Mouse (Mus musculus): Measurements from ENCODE around the gene Tmem268.
A peak's percentile ranks its signal among the peaks of the same experiment; 100 is the strongest.

Gene Tmem268

DNA sequence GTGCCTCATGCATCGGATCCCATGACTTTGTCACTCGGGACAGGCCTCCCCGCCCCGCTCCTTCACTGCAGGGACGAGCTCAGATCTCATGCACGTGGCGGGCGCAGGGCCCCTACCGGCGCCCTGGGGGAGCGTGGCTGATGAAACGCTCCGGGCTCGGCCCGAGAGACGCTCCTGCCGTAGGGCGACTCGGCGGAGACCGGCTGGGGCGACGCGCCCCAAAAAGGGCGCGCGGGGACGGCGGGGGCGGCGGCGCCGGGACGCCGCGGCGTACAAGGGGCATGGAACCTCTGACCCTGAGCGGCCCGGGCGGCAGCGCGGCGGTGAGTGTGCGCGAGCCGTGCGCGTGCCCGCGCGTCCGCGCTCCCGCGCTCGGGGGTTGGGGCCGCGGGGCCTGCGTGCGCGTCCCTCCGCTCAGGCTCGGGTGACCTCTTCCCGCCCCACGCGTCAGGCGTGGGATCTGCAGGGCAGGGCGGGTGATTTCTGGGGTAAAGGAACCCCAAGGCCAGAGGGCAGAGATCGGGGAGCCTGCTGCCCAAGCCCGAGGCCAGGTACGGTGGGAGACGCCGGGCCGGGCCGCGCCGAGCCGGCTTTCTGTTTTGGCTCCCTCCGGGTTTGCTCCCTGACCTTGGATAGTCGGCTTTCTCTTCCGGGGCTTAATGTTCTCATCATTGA, at the start of gene Tmem268:
TSS of gene Tmem268 (plus strand) at position 375 of the 675 bp plus-strand sequence.
- peak; percentile 79 to 84 for DNase-seq

DNA sequence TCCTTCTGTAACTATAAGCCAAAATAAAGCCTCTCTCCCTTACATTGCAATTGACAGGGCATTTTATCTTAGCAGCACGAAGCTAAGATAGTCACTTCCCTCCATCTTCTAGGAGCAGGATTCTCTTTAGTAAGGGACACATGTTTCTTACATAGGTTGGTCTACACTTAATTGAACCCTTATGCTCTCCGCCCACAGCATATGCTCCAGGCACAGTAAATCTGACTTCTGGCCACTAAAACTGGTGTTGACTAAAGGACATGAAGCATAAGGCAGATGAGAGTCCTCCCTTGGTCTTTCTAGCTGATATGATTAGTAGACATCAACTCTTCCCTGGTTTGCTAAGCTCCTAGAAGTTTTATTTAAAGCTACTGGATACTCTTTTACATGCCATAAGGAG, 45.7 kb upstream of the Tmem268 start:
- no peak for DNase-seq

- no peak for DNase-seq
Measured at GRCm38 (mm10) chr4:63514454-63514984, 44.1 kb upstream of the Tmem268 start.

DNA sequence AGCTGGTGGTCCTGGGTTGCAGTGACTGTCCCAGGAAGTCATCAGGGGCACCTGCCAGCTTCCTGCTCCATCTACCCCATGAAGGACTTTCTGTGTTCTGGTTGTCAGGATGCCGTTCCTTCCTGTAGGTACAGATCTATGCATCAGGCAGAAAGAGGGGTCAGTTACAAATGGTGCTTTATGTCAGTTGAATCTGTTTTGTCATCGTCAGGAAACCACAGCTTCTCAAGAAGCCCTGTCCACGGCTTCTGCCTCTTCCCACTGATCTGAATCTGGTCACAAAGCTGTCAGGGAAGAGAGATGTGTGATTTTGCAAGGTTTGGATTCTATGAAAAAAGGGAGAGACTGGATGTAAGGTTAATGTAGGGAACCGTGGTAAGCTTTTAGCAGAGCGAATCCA, 43.6 kb upstream of the Tmem268 start:
- DNase-seq, result no peak

DNA sequence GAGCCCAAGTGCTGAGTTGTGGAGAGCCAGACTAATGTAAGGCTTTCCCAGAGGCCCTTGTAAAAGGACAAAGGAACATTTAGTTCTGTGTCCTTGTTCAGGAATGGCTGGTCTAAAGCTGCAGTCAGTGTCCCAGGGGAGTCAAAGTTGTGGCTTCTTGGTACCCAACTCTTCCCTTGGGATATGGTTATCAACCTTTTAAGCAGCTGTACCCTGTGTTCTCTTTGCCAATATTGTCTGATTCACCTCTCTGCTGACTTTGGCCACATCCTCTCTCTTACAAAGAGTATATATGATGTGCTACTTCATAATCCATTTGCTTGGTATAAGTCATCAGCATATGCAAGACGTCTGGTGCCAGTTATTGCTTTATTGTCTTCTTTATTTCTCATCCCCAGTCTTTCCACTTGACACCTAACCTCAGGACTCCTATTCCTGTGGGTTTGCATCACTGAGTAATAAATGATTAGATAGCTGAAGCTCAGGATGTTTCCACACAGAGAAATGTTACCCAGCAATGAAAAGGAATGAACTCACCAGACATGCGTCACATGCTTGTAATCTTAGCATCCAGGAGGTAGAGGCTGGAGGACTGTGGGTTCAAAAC, 36.7 kb upstream of the Tmem268 start:
- DNase-seq, result no peak

- no peak for DNase-seq
Measured at GRCm38 (mm10) chr4:63525514-63525913, 33.1 kb upstream of the Tmem268 start.

DNA sequence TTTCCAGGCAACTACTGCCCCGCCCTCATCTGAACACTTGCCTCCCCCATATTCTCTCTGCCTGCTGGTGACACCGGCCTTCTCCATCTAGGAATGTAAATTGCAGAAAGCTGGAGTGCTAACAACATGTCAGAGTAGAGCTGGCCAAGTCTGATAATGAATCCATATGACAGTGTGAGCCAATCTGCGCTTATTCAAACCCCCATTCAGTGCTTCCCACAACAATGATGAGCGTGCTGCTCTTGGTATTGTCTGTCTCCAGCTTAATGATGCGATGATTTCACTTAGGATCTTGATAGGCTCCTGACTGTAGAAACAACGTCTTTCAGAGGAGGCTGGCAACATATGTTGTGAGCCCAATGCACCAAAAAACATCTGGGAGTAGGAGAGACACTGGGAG, 29.6 kb upstream of the Tmem268 start:
- DNase-seq, result no peak

DNA sequence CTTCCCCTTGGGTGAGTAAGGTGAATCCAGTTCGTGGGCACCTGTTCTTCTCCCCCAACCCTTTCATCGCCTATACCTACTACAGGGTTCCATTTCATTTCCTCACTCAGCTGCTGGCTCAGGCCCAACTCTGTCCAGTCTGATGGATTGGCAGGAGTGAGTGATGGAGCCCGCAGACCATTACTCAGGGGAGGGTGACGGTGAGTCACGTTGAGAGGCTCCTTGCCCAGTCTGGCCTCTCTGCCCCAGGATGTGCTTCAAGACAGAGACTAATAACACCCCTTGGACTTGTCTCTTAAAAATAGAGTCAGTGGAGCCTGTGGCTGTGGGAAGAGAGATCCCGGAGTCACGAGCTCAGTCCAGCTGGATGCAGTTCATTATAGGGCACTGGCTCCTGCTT, 28.2 kb upstream of the Tmem268 start:
- peak in 1 of 2 experiments; percentile 18 for DNase-seq

GRCm38 (mm10) chr4:63537602-63538001, 21.0 kb upstream of the Tmem268 start:
- no peak for DNase-seq

DNA sequence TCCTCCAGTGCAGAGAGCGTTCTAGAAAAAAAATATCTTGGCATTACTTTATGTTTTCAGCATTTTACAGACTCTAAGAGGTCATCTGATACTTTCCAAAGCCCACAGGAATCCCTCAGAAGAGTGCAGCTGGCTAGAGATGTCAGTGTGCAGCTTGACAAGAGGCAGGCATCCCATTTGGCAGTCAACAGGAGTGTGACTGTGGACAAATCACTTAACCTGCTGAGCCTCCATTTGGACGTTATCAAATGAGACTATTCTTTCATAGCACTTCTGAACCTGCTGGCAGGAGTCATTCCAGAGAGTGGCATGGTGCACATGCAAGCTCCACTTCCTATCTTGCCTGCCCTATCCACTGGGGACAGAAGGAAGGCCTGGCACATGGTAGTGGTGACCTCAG, 16.4 kb upstream of the Tmem268 start:
- DNase-seq, result peak; percentile 26 to 45

- DNase-seq, result peak; percentile 62 to 66
Measured at GRCm38 (mm10) chr4:63543746-63544493, 14.7 kb upstream of the Tmem268 start.

- peak; percentile 95 to 96 for DNase-seq
Measured at GRCm38 (mm10) chr4:63544494-63545230, 13.9 kb upstream of the Tmem268 start, which contains the start of gene Atp6v1g1. Atp6v1g1 (plus strand) TSS chr4:63544772.

DNA sequence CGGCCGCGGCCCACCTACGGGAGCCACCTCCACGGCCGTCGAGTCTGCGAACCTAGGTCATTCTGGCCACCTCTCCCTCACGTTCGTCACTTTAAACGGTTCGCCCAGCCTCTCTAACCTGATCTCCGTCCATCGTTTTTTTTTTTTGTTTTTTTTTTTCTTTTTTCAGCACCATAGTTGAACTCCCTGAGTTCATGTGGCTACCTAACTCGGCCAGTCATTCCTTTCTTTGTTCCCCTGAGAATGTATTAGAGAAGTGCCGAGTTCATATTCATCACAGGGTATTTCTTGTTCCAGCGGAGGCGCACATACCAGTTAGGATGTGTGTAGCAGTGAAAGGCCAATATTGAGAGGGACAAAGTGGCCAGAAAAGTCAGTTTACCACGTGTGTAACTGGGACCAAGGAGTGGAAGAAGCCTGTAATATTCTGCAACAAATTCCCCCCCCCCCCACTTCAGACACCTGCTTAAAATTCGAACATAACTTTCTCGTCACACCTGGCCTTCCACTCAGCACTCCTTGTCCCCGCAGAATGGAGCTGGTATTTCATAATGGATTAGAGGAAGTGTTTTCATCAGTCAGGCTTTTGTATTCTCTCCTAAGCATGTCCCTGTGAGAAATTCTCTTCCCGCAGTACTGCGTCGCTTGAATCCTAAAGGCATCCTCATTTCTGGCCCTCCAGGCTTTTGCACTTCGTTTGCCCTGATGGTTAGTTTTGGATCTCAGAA, 13.2 kb upstream of the Tmem268 start:
- DNase-seq, result peak in 1 of 2 experiments; percentile 33

- no peak for DNase-seq
Measured at GRCm38 (mm10) chr4:63546441-63547055, 12.0 kb upstream of the Tmem268 start.

GRCm38 (mm10) chr4:63547799-63548198, 10.8 kb upstream of the Tmem268 start:
- DNase-seq, result peak in 1 of 2 experiments; percentile 36

DNA sequence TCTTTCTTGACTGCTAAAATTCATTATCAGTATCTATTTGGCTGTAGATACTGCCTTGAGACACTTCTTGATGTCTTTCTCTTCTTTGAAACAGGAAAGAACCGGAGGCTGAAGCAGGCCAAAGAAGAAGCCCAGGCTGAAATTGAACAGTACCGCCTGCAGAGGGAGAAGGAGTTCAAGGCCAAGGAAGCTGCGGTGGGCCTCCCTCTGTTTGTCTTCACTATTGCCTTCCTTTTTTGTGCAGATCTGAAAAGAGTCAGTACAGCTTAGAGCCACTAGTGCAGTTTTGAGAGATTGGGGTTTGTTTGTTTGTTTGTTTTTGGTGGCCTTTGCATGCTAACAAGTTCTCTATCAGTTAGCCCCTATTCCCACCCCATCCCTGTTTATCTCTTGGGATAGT, 10.1 kb upstream of the Tmem268 start:
- DNase-seq, result no peak

GRCm38 (mm10) chr4:63550908-63551307, 7.7 kb upstream of the Tmem268 start:
- DNase-seq, result no peak

DNA sequence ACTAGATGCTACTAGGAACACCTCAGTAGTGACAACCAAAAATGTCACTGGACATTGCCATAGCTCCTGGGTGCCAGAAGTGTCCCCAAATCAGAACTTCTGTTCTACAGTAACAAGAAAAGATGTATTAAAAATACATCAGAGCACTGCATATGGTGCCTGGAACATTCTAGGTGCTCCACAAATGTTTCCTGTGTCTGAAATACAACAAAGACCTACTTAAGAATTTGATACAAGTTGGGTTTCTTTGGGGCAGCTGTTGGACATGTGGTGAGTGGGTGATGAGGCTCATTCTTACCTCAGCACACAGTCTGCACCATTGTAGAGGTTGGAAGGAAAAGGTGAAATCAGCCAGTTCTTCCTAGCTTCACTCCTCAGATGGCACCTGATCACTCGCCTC, 5.7 kb upstream of the Tmem268 start:
- no peak for DNase-seq

DNA sequence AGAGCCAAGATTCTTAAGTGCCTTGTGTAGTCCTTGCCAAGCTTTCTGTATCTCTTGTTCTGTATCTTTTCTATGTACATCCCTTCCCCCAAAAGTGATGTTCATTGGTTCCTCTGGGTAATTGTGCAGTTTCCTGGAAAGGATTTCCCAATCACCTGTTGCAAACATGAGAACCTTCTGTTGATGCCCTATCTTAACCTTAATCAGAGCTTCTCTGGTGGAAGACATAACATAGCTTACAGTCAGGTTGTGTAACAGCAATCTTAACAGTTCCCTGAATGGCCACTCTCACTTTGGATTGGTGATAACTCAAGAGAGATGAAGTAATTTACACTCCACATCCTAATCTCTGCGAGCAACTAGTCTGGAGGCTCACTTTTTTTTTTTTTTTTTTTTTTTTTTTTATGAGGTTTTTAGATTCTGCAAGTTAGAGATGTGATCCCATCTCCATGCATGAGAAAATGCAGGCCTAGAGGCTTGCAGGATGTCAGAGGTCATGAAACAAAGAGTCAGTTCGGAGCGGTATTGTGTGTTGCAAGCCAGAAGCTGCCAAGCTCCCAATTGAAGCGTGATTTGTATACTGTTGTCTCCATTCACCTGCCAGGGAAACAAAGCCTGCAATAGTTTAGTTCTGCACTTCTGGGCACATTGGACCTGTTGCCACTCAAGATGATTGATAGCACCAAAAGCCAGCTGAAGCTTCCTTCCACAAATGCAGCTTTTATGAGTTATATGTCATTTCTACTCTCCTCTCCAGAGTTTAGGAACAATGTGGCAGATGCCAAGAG, 4.6 kb upstream of the Tmem268 start:
- no peak for DNase-seq

GRCm38 (mm10) chr4:63554616-63555015, 4.0 kb upstream of the Tmem268 start:
- no peak for DNase-seq

DNA sequence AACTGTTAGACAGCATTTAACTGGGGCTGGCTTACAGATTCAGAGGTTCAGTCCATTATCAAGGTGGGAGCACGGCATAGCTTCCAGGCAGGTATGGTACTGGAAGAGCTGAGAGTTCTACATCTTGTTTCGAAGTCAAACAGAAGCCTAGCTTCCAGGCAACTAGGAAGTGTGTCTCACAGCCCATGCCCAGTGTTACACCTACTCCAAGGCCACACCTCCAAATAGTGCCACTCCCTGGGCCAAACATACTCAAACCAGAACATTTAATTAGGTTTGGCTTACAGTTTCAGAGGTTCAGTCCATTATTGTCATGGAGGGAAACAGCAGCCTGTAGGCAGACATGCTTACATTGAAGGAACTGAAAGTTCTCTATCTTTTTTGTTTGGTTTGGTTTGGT, 3.5 kb upstream of the Tmem268 start:
- DNase-seq, result no peak

Data from cerebellum, postnatal 14 days (tissue).